Mouse (Mus musculus) spleen, postnatal 10 days (tissue): ENCODE results near the gene Slc36a3.
"Not testable (repeated sequence)": the region's sequence is repeated elsewhere in the genome, so short reads cannot be mapped to it uniquely, and the experiment has no call there.

Experiments used
- DNase-seq, 2 experiments: peaks; one replicate each; pipeline ENCODE4 v3.0.0; 2021 to 2022; ENCODE audit warnings: low spot score in 2 of 2

Gene Slc36a3

GRCm38 (mm10) chr11:55144011-55144410, 7.5 kb downstream of the Slc36a3 start:
- DNase-seq = no peak

DNA sequence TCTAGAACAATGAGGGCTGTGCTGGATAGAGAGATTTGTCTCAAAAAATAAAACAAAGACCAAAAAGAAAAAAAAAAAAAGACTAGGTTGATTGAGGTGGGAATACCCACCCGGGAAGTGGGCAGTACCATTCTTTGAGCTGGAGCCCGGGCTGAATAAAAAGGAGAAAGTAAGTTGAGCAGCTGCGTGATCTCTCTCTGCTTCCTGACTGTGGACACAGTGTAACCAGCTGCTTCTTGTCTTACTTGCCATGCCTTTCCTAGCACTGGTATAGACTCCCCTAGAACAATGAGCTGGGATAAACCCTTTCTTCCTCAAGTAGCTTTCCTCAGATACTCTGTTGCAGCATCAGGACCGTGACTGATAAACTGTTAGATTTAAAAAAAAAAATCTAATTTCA, 10.0 kb downstream of the Slc36a3 start:
- no peak for DNase-seq

- no peak for DNase-seq
These were observed 13.9 kb downstream of the Slc36a3 start for GRCm38 (mm10) chr11:55137646-55138045.

DNA sequence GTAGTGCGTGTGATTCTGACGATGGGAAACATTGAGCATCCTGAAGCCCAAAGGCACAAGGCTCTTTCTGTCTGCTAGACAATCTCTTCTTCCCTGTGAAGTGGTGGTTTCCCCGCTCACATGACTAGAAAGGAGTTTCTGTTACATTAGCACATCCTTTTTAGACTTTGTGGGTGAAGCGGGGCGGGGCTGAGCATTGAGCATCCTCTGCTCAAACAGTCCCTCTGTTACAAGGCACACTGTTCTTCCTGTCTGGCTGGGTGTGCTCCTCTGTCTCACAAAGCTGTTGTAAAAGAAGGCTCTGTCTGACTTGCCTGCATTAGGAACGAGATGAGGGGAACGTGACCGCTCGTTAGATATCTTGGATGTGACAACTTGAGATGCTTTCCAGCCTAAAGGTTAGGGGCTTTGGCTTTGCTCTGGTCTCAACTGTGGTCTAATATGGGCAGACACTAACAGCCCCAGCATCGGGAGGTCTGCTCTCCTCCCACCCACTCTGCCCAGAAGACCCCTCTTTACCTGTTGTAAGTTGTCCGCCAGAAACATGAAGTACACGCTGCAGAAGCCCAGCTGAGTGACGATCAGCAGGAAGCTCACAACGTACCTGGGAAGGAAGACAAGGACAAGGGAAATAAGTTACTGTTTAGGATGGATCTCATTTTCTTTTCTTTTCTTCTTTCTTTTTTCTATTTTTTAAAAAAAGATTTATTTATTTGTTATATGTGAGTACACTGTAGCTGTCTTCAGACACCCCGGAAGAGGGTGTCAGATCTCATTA, 14.5 kb downstream of the Slc36a3 start:
- peak in 1 of 2 experiments; percentile 77 for DNase-seq

GRCm38 (mm10) chr11:55134871-55135270, 16.6 kb downstream of the Slc36a3 start:
- no peak for DNase-seq

GRCm38 (mm10) chr11:55134407-55134806, 17.1 kb downstream of the Slc36a3 start:
- no peak for DNase-seq

DNA sequence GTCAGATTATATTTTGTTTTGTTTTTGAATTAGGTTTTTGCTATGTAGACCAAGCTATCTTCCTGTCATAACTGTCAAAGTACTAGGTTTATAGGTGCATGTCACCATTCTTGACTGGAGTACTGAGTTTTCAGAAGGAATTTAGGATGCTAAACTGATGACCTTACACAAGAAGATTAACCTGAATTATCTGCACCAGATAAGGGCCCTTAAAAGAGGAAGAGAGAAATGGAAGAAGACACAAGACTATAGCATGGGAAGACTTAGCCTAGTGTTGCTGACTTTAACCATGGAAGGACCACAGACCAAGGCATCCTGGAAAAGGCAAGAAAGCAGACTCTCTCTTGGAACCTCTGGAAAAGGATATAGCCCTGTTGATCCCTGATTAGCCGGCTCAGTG, 18.3 kb downstream of the Slc36a3 start:
- no peak for DNase-seq

DNA sequence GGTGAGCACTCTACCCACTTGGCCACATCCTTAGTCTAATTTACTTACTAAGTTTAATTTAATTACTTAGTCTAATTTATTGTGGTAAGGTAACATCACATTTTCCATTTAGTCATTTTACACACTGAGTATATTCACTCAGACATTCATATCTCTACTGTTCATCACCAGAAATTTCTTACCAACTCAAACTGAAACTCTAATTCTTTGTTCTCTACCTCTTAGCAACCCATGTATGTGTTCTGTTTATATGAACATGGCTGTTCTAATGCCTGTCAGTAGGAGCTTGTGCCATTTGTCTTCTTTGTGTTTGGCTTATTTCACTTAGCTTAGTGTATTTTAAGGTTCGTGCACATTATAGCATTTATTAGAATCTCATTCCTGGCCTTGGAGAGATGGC, 19.6 kb downstream of the Slc36a3 start:
- DNase-seq = no peak

DNA sequence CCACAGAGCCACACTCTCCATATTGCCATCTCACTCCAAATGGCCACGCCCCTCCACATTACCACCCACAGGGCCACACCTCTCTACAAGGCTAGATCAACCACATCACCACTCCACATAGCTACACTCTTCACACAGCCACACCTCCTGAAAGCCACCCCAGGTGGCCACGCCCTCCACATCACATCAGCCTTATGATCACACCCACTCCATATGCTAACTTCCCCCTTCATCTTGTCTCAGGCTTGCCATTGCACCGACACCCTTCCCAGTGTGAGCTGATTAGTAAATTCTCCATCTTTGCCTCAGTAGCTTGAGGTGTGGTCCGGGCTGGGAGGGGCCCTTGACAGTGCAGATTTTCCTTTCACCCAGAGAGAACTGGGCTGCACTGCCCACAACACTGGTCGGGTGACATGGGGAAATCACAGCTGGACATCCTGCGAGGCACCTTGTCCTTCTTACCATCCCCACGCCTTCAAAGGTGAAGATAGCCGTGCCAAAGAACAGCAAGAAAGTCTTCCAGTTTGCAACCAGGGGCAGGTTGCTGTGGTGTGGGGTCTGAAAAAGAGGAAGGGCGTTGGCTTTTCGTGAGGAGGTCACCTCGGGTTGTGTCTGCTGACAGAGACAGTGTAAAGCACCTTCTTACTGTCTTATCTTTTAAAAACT, 20.3 kb downstream of the Slc36a3 start:
- peak; percentile 17 to 77 for DNase-seq

DNA sequence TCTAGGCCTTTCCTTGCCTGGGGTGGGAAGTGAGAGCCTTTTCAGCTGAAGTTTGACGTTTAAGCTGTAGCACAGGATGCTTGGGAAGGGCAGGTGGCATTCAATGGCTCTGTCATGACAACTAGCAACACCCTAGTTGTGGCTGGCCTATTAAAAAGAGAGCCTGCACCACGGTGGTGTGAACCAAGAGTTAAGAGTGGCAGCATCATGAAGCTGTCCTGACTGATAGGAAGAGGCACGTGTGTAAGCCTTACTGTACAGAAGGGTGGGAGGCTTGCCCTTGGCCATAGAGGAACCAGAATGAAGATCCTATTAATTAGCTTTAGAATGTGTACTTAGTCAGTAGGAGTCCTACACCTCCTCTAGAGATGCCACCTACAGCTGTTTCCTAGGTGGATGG, 23.1 kb downstream of the Slc36a3 start:
- DNase-seq = no peak

DNA sequence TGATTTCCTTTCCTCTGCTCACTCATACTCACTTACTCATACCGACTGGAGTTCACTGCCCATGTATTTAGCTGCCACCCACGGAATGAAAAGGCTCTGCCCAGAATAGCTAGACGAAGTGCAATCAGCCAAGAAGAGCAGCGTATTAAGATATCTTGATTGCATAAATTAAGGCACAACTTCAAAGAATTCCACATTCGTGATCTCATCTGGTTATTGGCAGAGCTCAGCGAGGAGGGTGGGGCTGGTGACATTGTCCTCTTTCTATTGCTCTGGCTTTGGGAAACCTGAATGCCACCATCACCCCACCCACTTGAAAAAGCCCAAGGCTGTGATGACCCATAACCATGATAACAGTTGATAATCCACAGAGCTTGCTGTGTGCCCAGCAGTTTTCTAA, 23.6 kb downstream of the Slc36a3 start:
- no peak for DNase-seq

- DNase-seq = no peak
These were observed 24.8 kb downstream of the Slc36a3 start for GRCm38 (mm10) chr11:55126663-55127062.

GRCm38 (mm10) chr11:55121430-55121829, 30.1 kb downstream of the Slc36a3 start:
- no peak for DNase-seq

- DNase-seq = peak; percentile 22 to 49
These were observed 30.7 kb downstream of the Slc36a3 start for GRCm38 (mm10) chr11:55120821-55121271.

GRCm38 (mm10) chr11:55120279-55120678, 31.2 kb downstream of the Slc36a3 start:
- DNase-seq = no peak

- peak in 1 of 2 experiments; percentile 34 for DNase-seq
These were observed 34.5 kb downstream of the Slc36a3 start for GRCm38 (mm10) chr11:55117031-55117430.

DNA sequence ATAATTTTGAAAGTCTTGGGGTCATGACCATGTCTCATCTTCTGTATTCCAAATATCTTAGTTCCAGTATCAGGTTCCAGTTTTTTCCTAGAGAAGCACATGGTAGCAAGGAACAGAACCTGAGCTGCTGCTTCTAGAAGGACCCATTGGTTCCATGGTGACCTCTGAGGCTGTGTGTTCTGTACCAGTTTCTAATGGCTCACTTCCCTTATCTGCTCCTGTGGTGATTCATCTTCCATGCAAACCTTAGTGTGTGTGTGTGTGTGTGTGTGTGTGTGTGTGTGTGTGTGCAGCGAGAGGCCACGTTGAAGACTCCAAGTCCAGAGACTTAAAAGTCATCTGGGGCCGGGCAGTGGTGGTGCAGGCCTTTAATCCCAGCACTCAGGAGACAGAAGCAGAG, 35.5 kb downstream of the Slc36a3 start:
- DNase-seq = no peak

DNA sequence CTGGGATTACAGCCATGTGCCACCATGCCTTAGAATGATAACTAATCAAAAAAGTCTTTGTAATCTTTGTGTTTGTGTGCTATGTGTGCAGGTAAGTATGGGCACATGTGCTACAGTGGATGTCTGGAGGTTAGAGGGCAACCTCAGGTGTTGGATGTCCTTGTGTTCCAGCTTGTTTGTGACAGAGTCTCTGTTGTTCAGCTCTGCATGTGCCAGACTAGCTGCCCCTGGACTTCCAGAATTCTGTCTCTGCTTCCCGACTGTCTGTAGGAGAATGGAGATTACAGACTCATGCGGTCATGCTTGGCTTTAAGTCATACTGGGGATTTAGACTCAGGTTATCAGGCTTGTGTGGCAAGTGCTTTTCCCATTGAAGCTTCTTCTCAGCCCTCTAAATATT, 37.2 kb downstream of the Slc36a3 start:
- no peak for DNase-seq

DNA sequence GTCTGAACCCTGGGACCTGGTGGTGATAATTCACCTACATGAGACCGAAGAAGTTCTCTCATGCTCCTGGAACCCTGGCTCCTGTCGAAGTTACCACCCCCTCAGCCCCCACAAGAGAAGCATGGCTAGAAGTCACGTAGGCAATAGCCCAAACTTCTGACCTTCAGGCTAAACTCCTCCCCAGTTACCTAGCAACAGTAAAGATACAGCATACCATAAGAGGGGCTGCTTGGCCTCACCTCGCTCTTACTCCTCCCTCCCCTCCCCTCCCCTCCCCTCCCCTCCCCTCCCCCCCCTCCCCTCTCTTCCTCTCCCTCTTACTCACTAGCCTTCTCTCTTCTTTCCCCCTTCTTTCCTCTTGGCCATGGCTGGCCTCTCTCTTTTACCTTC, 37.7 kb downstream of the Slc36a3 start:
- not testable (repeated sequence) for DNase-seq

DNA sequence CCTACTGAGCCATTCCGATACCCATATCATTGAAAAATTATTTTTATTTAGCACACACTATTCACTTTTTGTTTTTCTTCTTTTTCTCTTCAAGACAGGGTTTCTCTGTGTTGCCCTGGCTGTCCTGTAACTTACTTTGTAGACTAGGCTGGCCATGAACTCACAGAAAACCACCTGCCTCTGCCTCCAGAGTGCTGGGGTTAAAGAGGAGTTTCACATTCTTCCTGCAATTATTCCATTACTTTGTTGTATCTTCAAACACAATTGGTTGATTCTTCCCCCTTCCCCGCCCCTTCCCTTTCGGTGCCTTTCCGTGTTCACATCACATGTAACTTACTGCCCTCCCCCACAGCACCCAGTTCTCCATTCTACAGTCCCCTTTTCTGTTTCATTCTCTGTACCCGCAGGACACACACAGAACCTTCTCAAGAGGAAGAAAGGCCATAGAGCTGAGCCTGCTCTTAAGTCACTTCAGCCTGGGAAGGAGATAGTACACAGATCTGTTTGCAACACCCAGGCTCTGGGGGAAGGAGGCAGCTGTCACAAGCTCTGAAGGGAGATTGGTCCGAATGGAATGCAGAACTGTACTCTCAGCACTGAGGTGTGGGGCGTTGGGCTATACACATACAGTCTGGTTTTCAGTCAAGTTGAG, 38.2 kb downstream of the Slc36a3 start:
- peak in 1 of 2 experiments; percentile 70 for DNase-seq

GRCm38 (mm10) chr11:55110566-55111169, 40.8 kb downstream of the Slc36a3 start:
- DNase-seq = no peak
